Mouse (Mus musculus) neural tube, embryonic 11.5 days (tissue): ENCODE measurements around the gene Fsip1. TPM values are rescaled to one million over a fixed set of nuclear protein-coding genes. Genes with fewer than 3 reads are reported as not detected.

ENCODE experiments used
- ATAC-seq: fragments of 200-750 bp; cut with Nextera tagmentation; 2 replicates; pipeline ENCODE4 v1.8.0; 2017; ENCODE audit warnings: moderate number of reproducible peaks, mild to moderate bottlenecking, moderate TSS enrichment, moderate library complexity; ENCODE audit not compliant: insufficient read depth, low FRiP score, low TSS enrichment
- DNase-seq: peaks from one replicate; pipeline ENCODE4 v3.0.0-alpha.2; 2015; ENCODE audit warnings: low spot score
- H3K27ac ChIP-seq: fragments of 300-500 bp; sonication (generic); 2 replicates; pipeline ENCODE4 v1.5.1; 2014; ENCODE audit warnings: low read depth, mild to moderate bottlenecking, low read length
- H3K27me3 ChIP-seq: fragments of 300-500 bp; sonication (generic); 2 replicates; pipeline ENCODE4 v1.6.1; 2014; ENCODE audit warnings: mild to moderate bottlenecking, low read length, mixed read lengths; ENCODE audit not compliant: control insufficient read depth, insufficient read depth
- H3K36me3 ChIP-seq: fragments of 300-500 bp; sonication (generic); 2 replicates; pipeline ENCODE4 v1.6.1; 2014; ENCODE audit warnings: mild to moderate bottlenecking, low read length, moderate library complexity, mixed read lengths; ENCODE audit not compliant: control insufficient read depth, insufficient read depth
- H3K4me1 ChIP-seq: fragments of 300-500 bp; sonication (generic); 2 replicates; pipeline ENCODE4 v1.6.1; 2014; ENCODE audit warnings: low read length, mixed read lengths; ENCODE audit not compliant: control insufficient read depth, insufficient read depth
- H3K4me2 ChIP-seq: fragments of 300-500 bp; sonication (generic); 2 replicates; pipeline ENCODE4 v1.6.1; 2014; ENCODE audit warnings: low read depth, mild to moderate bottlenecking, moderate library complexity
- H3K4me3 ChIP-seq: fragments of 300-500 bp; sonication (generic); 2 replicates; pipeline ENCODE4 v1.5.1; 2014; ENCODE audit warnings: low read depth, low read length
- H3K9ac ChIP-seq: fragments of 300-500 bp; sonication (generic); 2 replicates; pipeline ENCODE4 v1.6.1; 2014; ENCODE audit warnings: mild to moderate bottlenecking, low read length
- H3K9me3 ChIP-seq: fragments of 300-500 bp; sonication (generic); 2 replicates; pipeline ENCODE4 v1.6.1; 2016; ENCODE audit warnings: low read length; ENCODE audit not compliant: control insufficient read depth
- WGBS: fragments of 180-500 bp; shearing (Covaris S2); extraction: QIAGEN DNeasy Blood & Tissue Kit; methylation state at CpG from one replicate; pipeline ENCODE4 v1.1.7; 2014; 5-methylcytosine and 5-hydroxymethylcytosine counted together
- polyA plus RNA-seq: library from polyadenylated mRNA; unstranded; fragments of >200 nt; fragmentation: Nextera tagmentation; extraction: Ambion mirVana; gene quantifications from 2 replicates; pipeline ENCODE4 v1.2.1, GENCODE M21; 2014

Fsip1 gene
- polyA plus RNA-seq, 1 experiment from 2014 or later, result 2.6 TPM

GRCm38 (mm10) chr2:118114671-118115070, 142.1 kb downstream of the Fsip1 start:
- Histone ChIP-seq H3K4me2 (no peak overlapping the region), H3K27me3 (0 out of 2 replicates have a peak, but pooled peaks cover 5% of the 10 kb centered on the region), H3K27ac (no peak overlapping the region), H3K9ac (no peak overlapping the region), H3K36me3 (no peaks in the 10 kb centered on the region; the same call in none of the 2 replicates), H3K9me3 (no peaks in the 10 kb centered on the region), H3K4me1 (0 out of 2 replicates have a peak, but pooled peaks cover 4% of the 10 kb centered on the region), H3K4me3 (no peak overlapping the region)
- WGBS, result 72% methylated on average over 10 of the region's 10 CpGs
- ATAC-seq (no peak), DNase-seq (no peak)

DNA sequence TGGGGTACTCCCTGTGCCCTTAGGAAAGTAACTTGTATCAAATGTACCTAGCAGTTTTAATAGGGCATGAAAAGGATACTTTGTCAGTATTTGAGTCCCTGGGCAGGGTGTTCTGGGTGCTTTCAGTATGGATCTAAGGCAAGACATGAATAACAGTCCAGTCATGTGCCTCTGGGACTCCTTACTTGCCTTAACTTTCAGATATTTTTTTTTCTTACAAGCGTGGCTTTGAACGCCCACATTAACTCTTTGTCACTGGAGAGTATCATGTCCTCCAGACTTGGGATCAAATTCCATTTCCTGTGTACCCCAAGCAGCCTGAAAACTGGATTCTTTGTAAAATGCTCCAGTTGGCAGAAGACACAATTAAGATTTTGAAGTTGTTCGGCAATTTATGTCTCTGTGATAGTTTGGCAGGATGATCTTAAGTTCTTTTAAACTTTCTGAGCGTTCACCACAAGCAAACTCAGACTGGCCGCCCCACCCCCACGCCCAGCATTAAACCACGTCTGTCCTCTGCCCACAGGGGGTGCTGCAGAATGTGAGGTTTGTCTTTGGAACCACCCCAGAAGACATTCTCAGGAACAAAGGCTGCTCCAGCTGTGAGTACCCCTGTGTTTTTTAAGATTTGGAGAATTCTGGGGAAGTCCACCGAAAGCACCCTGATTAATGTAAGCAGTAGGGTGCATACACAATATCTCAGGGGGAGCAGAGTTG, 142.8 kb downstream of the Fsip1 start:
- Histone ChIP-seq H3K4me2 (peak overlapping the region; percentile 79), H3K4me1 (0 out of 2 replicates have a peak, but pooled peaks cover 4% of the 10 kb centered on the region), H3K27me3 (0 out of 2 replicates have a peak, but pooled peaks cover 5% of the 10 kb centered on the region), H3K9me3 (no peaks in the 10 kb centered on the region), H3K9ac (no peak overlapping the region), H3K27ac (no peak overlapping the region), H3K36me3 (no peaks in the 10 kb centered on the region; the same call in 1 of the 2 replicates), H3K4me3 (no peak overlapping the region)
- no peak for ATAC-seq
- 51% methylated on average over 8 of the region's 8 CpGs for WGBS
- DNase-seq, result peak; percentile 32

DNA sequence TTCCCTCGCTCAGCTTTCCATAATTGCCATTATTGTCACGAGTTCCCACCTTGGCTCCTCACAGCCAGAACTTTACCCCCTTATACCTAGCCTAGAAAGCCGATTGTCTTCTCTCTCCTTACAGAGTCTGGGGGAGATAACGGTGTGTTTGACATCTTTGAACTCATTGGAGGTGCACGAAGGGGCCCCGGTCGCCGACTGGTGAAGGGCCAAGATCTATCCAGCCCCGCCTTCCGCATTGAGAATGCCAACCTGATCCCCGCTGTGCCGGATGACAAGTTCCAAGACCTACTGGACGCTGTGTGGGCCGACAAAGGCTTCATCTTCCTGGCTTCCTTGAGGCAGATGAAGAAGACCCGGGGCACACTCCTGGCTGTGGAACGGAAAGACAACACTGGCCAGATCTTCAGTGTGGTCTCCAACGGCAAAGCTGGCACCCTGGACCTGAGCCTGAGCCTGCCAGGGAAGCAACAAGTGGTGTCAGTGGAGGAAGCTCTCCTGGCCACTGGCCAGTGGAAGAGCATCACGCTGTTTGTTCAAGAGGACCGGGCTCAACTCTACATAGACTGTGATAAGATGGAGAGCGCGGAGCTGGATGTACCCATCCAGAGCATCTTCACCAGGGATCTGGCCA, 143.8 kb downstream of the Fsip1 start:
- H3K4me2 ChIP-seq, result peak overlapping the region; percentile 79
- ATAC-seq, result no peak
- 0 out of 2 replicates have a peak, but pooled peaks cover 5% of the 10 kb centered on the region for H3K27me3 ChIP-seq
- 0 out of 2 replicates have a peak, but pooled peaks cover 4% of the 10 kb centered on the region for H3K4me1 ChIP-seq
- 61% methylated on average over 21 of the region's 21 CpGs for WGBS
- no peaks in the 10 kb centered on the region for H3K9me3 ChIP-seq
- H3K27ac ChIP-seq, result no peak overlapping the region
- peak overlapping the region; percentile 43 for H3K4me3 ChIP-seq
- H3K9ac ChIP-seq, result no peak overlapping the region
- no peaks in the 10 kb centered on the region for H3K36me3 ChIP-seq
- DNase-seq, result no peak

- Histone ChIP-seq H3K4me1 (0 out of 2 replicates have a peak, but pooled peaks cover 4% of the 10 kb centered on the region), H3K4me2 (peak overlapping the region; percentile 79), H3K9me3 (no peaks in the 10 kb centered on the region), H3K4me3 (peak overlapping the region; percentile 43), H3K36me3 (no peaks in the 10 kb centered on the region), H3K9ac (no peak overlapping the region), H3K27ac (no peak overlapping the region), H3K27me3 (0 out of 2 replicates have a peak, but pooled peaks cover 5% of the 10 kb centered on the region)
- WGBS, result 30% methylated on average over 5 of the region's 5 CpGs
- DNase-seq (no peak), ATAC-seq (no peak)
Measured at GRCm38 (mm10) chr2:118112438-118112837, 144.3 kb downstream of the Fsip1 start.

- ATAC-seq (peak; percentile 69), DNase-seq (peak; percentile 76)
- Histone ChIP-seq H3K36me3 (no peaks in the 10 kb centered on the region), H3K4me1 (0 out of 2 replicates have a peak, but pooled peaks cover 4% of the 10 kb centered on the region), H3K27ac (no peak within 1 kb of the TSS), H3K27me3 (0 out of 2 replicates have a peak, but pooled peaks cover 5% of the 10 kb centered on the region), H3K4me2 (peak within 1 kb of the TSS; percentile 79), H3K9ac (peak within 1 kb of the TSS; percentile 54), H3K4me3 (peak within 1 kb of the TSS; percentile 43), H3K9me3 (no peaks in the 10 kb centered on the region)
- 1% methylated on average over 36 of the region's 36 CpGs for WGBS
Measured at GRCm38 (mm10) chr2:118111488-118112131, 145.2 kb downstream of the Fsip1 start, which contains the start of gene Thbs1. Gene Thbs1, plus strand, starts transcription at chr2:118111876.

DNA sequence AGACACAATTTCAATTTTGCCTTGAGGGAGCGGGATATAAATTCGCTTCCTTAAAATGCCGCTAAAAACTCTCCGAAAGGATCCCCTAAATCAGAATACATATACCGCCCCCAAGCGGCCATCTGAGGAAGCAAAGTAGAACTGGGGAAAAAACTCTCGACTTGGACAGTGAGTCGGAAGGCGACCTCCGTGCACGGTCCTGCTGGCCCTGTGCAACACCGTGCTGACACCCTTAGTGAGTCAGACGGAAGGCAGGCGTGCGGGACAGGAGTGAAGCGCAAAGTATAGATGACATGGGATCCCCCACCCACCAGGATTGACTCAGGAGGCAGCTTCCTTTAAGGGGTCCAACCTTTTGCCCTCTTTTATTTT, 145.7 kb downstream of the Fsip1 start:
- no peaks in the 10 kb centered on the region for H3K36me3 ChIP-seq
- peak; percentile 84 for ATAC-seq
- H3K9ac ChIP-seq, result no peak overlapping the region; the same call in 1 of the 2 replicates
- DNase-seq, result peak; percentile 89
- H3K27me3 ChIP-seq, result 0 out of 2 replicates have a peak, but pooled peaks cover 5% of the 10 kb centered on the region
- 0 out of 2 replicates have a peak, but pooled peaks cover 4% of the 10 kb centered on the region for H3K4me1 ChIP-seq
- H3K4me3 ChIP-seq, result peak overlapping the region; percentile 43
- H3K9me3 ChIP-seq, result no peaks in the 10 kb centered on the region
- WGBS, result under 1% methylated on average over 16 of the region's 16 CpGs
- no peak overlapping the region for H3K27ac ChIP-seq
- peak overlapping the region; percentile 79 for H3K4me2 ChIP-seq

DNA sequence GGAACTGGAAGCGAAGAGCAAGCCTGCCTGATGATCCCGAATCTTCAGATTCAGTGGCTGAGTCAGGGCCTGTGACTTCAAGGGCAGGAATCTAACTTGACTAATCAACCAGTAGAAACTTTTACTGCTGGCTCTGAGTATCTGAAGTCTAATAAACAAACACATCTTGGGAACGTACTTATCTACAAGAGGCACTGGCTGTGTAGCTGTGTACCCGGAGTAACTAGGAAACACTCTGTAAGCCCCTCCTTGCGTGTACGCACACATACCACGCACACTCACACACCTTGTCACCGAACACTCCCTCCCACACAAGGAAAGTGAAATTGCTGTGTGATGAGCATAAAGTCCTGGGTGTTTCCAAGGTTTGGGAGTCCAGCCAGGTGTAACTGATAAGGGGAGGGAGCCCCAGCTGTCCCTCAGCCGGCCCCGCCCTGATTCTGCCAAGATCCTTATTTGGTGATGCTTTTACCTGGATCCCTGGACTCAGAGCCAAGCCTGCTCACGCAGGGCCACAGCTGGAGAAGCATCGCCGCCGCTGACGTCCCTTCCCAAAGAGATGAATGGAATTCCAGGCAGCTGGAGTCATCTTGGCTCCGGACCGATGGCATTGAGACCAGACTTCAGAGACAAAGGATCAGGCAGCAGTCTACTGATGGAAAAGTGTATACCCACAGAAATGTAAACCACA, 146.4 kb downstream of the Fsip1 start:
- peak overlapping the region; percentile 79 for H3K4me2 ChIP-seq
- H3K9ac ChIP-seq, result 0 out of 2 replicates have a peak overlapping the region, but pooled peaks have one; percentile 32
- no peaks in the 10 kb centered on the region for H3K36me3 ChIP-seq
- DNase-seq (peak; percentile 58), ATAC-seq (no peak; the same call in 1 of the 2 replicates)
- H3K27ac ChIP-seq, result no peak overlapping the region
- H3K4me1 ChIP-seq, result 0 out of 2 replicates have a peak, but pooled peaks cover 4% of the 10 kb centered on the region
- WGBS, result 40% methylated on average over 17 of the region's 17 CpGs
- 0 out of 2 replicates have a peak, but pooled peaks cover 5% of the 10 kb centered on the region for H3K27me3 ChIP-seq
- H3K4me3 ChIP-seq, result peak overlapping the region; percentile 43; the same call in 1 of the 2 replicates
- no peaks in the 10 kb centered on the region for H3K9me3 ChIP-seq

GRCm38 (mm10) chr2:118102169-118102568, 154.6 kb downstream of the Fsip1 start:
- ATAC-seq (no peak), DNase-seq (no peak)
- no peak overlapping the region for H3K9ac ChIP-seq
- no peak overlapping the region for H3K4me2 ChIP-seq
- 60% methylated on average over 4 of the region's 4 CpGs for WGBS
- no peaks in the 10 kb centered on the region for H3K36me3 ChIP-seq
- H3K27ac ChIP-seq, result no peak overlapping the region
- no peaks in the 10 kb centered on the region for H3K9me3 ChIP-seq
- no peak overlapping the region for H3K4me3 ChIP-seq
- no peaks in the 10 kb centered on the region for H3K4me1 ChIP-seq
- no peaks in the 10 kb centered on the region for H3K27me3 ChIP-seq
